Mouse (Mus musculus): Measurements from ENCODE around the gene Rita1.

DNA sequence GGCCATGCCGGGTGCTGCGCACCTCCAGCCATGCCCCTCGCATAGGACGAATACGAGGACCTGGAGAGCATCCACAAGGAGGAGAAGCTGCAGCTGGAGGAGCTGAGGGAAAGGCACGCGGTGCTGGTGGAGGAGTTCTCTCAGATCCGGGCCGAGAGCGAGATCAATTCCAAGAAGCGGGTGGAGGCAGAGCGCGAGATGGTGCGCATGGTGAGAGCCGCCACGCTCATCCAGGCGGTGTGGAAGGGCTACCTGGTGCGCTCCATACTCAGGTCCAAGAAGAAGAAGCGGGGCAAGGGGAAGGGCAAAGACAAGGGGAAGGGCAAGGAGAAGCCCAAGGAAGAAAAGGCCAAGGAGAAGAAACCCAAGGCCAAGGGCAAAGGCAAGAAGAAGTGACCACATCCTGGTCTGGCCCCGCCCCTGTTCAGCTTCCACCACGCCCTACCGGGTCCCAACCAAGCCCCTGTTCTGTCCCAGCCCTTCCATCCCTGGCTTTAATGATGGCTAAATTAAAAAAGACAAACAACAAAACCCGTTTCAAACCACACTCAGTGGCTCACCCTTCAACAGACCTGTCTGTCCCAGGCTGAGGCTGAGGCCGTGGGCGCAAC lies 5.7 kb downstream of the Rita1 start:
- TF ChIP-seq CTCF (IDR thresholded peaks at IDR 0.05; ENCODE audit: extremely low read depth, insufficient read depth, low read length) (no peak), POLR2A (IDR thresholded peaks at IDR 0.05; ENCODE audit: extremely low read depth, insufficient read depth, low read length) (no peak)
